Mouse (Mus musculus) left cerebral cortex, postnatal 4 days (tissue): ENCODE measurements around the gene Gm20388. TPM values are rescaled to one million over a fixed set of nuclear protein-coding genes. Genes with fewer than 3 reads are reported as not detected.

Experiments used
- DNase-seq: peaks from one replicate; pipeline ENCODE4 v3.0.0-alpha.2; 2022
- intact Hi-C: fragments of 180-260 bp; cut with DNase I; formaldehyde crosslinking; loops from one replicate; pipeline ENCODE4 v1.15.1; 2025
- total RNA-seq, 2 experiments: library from RNA; stranded (reverse); gene quantifications; 2 replicates each; pipeline ENCODE4 v1.2.3; 2021

Gm20388 gene
- total RNA-seq, 2 experiments from 2014 or later = 6.5 to 12.8 TPM

GRCm38 (mm10) chr8:124284333-124284711, 4373.7 kb downstream of the Gm20388 start:
- no peak for DNase-seq
- intact Hi-C loops = no loop called here

DNA sequence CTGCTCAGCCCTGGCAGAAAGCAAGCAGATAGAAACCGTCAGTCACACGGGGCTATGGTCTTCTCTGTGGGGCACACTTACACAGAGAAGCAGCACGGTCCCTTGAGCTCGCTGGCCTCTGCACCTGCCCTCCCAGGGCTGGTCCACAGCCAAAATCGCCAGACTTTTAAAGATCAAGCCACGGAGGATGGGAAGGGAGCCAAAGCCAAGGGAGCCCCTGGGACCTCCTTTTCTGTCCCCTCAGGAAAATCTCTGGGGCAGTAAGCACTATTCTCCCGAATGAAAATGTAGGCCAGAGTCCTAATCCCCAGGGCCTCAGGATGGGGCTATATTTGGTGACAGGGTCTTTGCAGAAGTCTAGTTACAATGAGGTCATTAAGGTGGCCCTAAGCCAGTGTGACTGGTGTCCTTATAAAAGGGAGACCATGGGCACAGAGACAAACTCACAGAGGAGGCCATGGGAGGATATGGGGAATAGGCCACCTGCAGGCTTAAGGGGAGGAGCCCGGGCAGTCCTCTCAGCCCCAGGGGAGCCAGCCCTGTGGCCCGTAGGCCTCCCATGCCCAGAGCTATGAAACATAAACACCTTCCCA, 4374.4 kb downstream of the Gm20388 start:
- intact Hi-C loops = no loop called here
- peak; percentile 84 for DNase-seq

- no peak for DNase-seq
- intact Hi-C loops = no loop called here
These were observed 4376.0 kb downstream of the Gm20388 start for GRCm38 (mm10) chr8:124286461-124287124.

- intact Hi-C loops = no loop called here
- no peak for DNase-seq
These were observed 4377.7 kb downstream of the Gm20388 start for GRCm38 (mm10) chr8:124288215-124288864.

GRCm38 (mm10) chr8:124289481-124290050, 4378.9 kb downstream of the Gm20388 start:
- intact Hi-C loops = no loop called here

GRCm38 (mm10) chr8:124290911-124291691, 4380.5 kb downstream of the Gm20388 start:
- intact Hi-C loops = no loop called here
- DNase-seq = peak; percentile 36

More at GRCm38 (mm10) chr8:124289481-124290050, 4378.9 kb downstream of the Gm20388 start:
- no peak for DNase-seq

- intact Hi-C loops = no loop called here
- DNase-seq = no peak
These were observed 4381.1 kb downstream of the Gm20388 start for GRCm38 (mm10) chr8:124291693-124292092.

DNA sequence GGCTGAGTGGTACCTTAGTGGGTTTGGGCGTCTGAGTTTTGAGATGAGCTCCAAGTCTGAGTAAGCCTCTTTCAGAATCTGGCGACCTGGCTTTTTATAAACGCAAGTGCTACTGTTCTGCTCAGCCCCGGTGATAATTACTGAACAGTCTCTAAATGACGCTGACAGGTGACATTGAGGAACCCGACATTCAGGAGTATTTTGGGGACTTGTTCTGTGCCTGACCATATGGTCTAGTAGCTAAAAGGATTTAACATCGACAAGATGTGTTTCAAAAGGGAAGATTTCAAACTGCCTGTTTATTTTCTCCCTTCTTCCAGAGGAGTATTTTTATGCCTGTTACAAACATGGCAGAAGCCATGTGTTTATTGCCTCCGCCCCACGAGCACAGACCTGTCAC, 4382.3 kb downstream of the Gm20388 start:
- intact Hi-C loops = no loop called here

DNA sequence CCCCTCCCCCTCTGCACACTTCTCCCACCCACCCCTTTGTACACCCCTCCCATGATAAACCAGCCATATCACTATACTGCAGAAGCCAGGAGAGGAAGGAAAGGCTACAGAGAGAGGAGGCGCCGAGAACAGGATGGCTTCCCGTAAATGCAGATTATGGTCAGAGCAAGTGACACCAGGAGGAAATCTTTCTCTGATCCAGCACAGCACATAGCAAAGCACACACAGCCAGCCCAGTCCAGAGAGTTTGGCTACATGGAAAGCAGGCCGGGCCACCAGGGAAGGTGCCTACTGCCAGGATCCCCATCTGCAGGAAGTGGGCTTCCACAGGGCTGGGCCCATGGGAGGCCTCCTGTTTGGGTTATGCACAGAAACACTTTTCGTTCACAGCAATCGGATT, 4383.8 kb downstream of the Gm20388 start:
- DNase-seq = no peak
- intact Hi-C loops = no loop called here

More for the DNA sequence above, 4382.3 kb downstream of the Gm20388 start:
- no peak for DNase-seq

- DNase-seq = no peak
- intact Hi-C loops = no loop called here
These were observed 4384.3 kb downstream of the Gm20388 start for GRCm38 (mm10) chr8:124294900-124295299.

GRCm38 (mm10) chr8:124295357-124295756, 4384.7 kb downstream of the Gm20388 start:
- DNase-seq = no peak
- intact Hi-C loops = no loop called here

GRCm38 (mm10) chr8:124301512-124301911, 4390.9 kb downstream of the Gm20388 start:
- intact Hi-C loops = no loop called here
- no peak for DNase-seq

- no peak for DNase-seq
- intact Hi-C loops = no loop called here
These were observed 4391.4 kb downstream of the Gm20388 start for GRCm38 (mm10) chr8:124301935-124302555.

DNA sequence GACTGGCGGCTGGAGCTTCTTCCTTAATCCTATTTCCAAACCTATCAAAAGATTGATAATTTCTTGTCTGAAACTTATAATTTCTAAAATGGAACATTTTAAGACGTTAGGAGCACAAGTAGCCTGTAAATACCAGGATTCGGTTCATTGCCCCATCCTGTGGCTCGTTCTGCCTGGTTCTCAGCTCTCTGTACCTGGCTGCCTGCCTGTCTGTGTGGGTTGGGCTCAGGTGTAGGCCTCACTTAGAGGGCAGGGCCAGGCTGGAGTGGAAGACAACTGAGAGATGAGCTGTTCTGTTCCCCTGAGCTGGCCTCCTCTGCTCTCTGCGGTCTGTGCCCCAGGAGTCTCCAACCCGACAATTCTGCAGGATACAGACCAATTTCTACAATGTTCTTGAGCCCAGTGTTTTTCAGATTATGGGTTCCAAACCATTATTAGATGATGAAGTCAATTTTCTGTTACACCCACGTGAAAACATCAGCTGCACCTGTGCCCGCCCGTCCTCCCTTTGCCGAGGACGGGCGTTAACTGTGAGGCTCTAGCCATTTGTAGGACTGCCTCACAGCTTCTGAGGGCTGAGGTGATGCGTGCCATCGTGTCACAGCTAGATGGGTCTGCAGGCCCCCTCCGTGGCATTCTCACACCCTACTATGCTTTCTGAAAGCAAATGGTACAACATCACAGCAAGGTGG, 4392.7 kb downstream of the Gm20388 start:
- intact Hi-C loops = no loop called here
- no peak for DNase-seq

DNA sequence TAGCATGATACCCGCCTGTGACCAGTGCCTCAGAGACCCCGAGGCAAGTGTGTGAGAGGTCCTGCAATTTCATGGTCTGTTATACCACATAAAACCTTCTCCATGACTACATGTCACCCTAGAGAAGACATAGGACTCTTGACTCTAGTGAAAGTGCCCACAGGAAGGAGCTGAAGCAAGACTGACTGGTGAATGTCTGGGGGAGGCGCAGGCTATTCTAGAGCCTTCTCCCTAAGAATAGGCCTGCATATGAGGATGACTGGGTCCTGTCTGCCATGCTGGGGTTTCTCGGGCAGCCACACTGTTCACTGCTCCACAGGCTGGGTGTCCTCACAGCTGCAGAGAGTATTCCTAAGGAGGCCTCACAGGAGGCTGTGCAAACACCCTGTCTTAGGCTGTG, 4393.5 kb downstream of the Gm20388 start:
- intact Hi-C loops = no loop called here
- no peak for DNase-seq

- intact Hi-C loops = no loop called here
- DNase-seq = no peak
These were observed 4395.9 kb downstream of the Gm20388 start for GRCm38 (mm10) chr8:124306574-124306973.

DNA sequence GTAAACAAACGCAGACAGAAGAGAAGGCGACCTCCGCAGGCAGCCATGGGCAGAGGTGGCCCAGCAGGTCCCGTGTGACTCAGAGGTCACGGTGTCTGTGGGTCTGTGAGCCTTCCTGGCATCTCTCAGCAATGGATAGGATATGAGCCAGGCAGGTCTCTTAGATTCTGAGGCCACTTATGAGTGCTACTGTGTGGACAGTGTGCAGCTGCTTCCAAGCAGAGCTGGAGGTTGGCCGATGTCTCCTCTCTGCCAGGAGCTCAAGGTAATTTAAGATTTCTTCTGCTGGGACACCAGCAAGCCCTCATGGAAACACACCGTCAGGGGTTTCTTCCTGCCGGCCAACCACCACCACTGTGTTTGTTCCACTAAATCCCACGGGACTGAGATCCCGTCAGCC, 4397.1 kb downstream of the Gm20388 start:
- no peak for DNase-seq
- intact Hi-C loops = no loop called here

GRCm38 (mm10) chr8:124310509-124310908, 4399.9 kb downstream of the Gm20388 start:
- intact Hi-C loops = no loop called here
- DNase-seq = no peak

DNA sequence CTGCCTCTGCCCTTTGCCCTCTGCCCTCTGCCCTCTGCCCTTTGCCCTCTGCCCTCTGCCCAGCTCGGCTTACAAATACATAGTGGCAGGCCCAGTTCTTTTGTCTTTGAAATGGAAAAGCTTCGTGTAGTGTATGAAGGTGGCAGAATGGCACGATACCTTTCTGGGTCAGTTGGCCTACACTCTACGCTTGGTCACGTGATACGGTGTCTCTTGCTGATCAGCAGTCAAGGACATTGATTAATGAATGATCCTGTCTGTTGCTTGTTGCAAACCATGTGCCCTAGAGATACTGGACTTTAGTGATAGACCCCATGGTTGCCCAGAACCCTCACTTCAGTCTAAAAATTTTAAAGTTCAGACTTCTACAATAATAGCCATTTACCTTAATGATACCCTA, 4400.5 kb downstream of the Gm20388 start:
- intact Hi-C loops = no loop called here
- DNase-seq = no peak

DNA sequence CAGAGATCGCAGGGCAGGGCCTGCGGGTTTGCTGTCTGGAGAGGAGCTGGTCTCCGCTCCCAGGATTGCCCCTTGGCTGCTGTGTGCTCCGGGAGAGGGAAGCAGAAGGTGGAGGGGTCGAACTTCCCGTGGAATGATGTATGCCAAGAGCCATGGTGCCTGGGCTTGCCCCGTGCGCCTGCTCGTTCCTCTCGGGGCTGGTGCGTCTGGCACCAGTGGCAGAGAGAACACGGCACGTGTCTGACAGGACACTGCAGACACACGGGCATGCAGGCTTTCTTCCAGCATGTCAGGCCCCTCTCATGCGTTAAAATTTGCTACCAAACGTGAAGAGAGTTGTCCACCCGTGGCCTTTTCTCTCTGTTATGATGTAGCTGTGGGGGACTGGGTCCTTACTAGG, 4401.1 kb downstream of the Gm20388 start:
- DNase-seq = no peak
- intact Hi-C loops = no loop called here
